Mouse (Mus musculus) hindbrain, embryonic 11.5 days (tissue): ENCODE data around the gene Slc15a5. TPM values are rescaled to one million over a fixed set of nuclear protein-coding genes. Genes with fewer than 3 reads are reported as not detected.

Experiments used
- ATAC-seq: fragments of 200-750 bp; cut with Nextera tagmentation; 2 replicates; pipeline ENCODE4 v1.8.0; 2017; ENCODE audit warnings: mild to moderate bottlenecking, moderate TSS enrichment, moderate library complexity; ENCODE audit not compliant: low FRiP score
- DNase-seq: peaks from one replicate; pipeline ENCODE4 v3.0.0-alpha.2; 2015; ENCODE audit warnings: low spot score
- H3K27ac ChIP-seq: fragments of 300-500 bp; sonication (generic); 2 replicates; pipeline ENCODE4 v1.5.1; 2014; ENCODE audit warnings: mild to moderate bottlenecking, low read depth, low read length
- H3K27me3 ChIP-seq: fragments of 300-500 bp; sonication (generic); 2 replicates; pipeline ENCODE4 v1.6.1; 2014; ENCODE audit warnings: mild to moderate bottlenecking, low read length, moderate library complexity, mixed read lengths; ENCODE audit not compliant: control insufficient read depth, insufficient read depth
- H3K36me3 ChIP-seq: fragments of 300-500 bp; sonication (generic); 2 replicates; pipeline ENCODE4 v1.6.1; 2014; ENCODE audit warnings: mild to moderate bottlenecking, low read length, moderate library complexity, mixed read lengths; ENCODE audit not compliant: control insufficient read depth, insufficient read depth
- H3K4me1 ChIP-seq: fragments of 300-500 bp; sonication (generic); replicated peaks from 2 replicates; pipeline ENCODE4 v1.6.1; 2014; ENCODE audit warnings: low read length, mixed read lengths; ENCODE audit not compliant: control insufficient read depth, insufficient read depth
- H3K4me2 ChIP-seq: fragments of 300-500 bp; sonication (generic); replicated peaks from 2 replicates; pipeline ENCODE4 v1.6.1; 2014; ENCODE audit warnings: mild to moderate bottlenecking, low read depth, low read length
- H3K4me3 ChIP-seq: fragments of 300-500 bp; sonication (generic); 2 replicates; pipeline ENCODE4 v1.5.1; 2014; ENCODE audit warnings: low read depth, low read length
- H3K9ac ChIP-seq: fragments of 300-500 bp; sonication (generic); 2 replicates; pipeline ENCODE4 v1.6.1; 2014; ENCODE audit warnings: low read depth, low read length
- H3K9me3 ChIP-seq: fragments of 300-500 bp; sonication (generic); 2 replicates; pipeline ENCODE4 v1.6.1; 2016; ENCODE audit warnings: low read length; ENCODE audit not compliant: control insufficient read depth
- WGBS: fragments of 180-500 bp; shearing (Covaris S2); extraction: QIAGEN DNeasy Blood & Tissue Kit; methylation state at CpG from one replicate; pipeline ENCODE4 v1.1.7; 2014; 5-methylcytosine and 5-hydroxymethylcytosine counted together
- polyA plus RNA-seq: library from polyadenylated mRNA; unstranded; fragments of >200 nt; fragmentation: Nextera tagmentation; extraction: Ambion mirVana; gene quantifications from 2 replicates; pipeline ENCODE4 v1.2.1, GENCODE M21; 2014

Gene Slc15a5
- polyA plus RNA-seq, 1 experiment from 2014 or later = not detected

- no peaks in the 10 kb centered on the region for H3K4me1 ChIP-seq
- H3K36me3 ChIP-seq = no peaks in the 10 kb centered on the region
- DNase-seq = no peak
These were observed 119.5 kb downstream of the Slc15a5 start for GRCm38 (mm10) chr6:137960023-137960778.

GRCm38 (mm10) chr6:137957630-137958029, 122.1 kb downstream of the Slc15a5 start:
- Histone ChIP-seq H3K36me3 (no peaks in the 10 kb centered on the region), H3K27me3 (no peaks in the 10 kb centered on the region), H3K4me3 (no peak overlapping the region), H3K4me1 (no peaks in the 10 kb centered on the region), H3K9ac (no peak overlapping the region), H3K27ac (no peak overlapping the region), H3K4me2 (no peak overlapping the region), H3K9me3 (no peaks in the 10 kb centered on the region)
- WGBS = 90% methylated on average over 6 of the region's 6 CpGs
- ATAC-seq = peak; percentile 15; the same call in 1 of the 2 replicates
- no peak for DNase-seq

More at GRCm38 (mm10) chr6:137960023-137960778, 119.5 kb downstream of the Slc15a5 start:
- no peak overlapping the region for H3K4me2 ChIP-seq
- H3K27ac ChIP-seq = no peak overlapping the region
- H3K9ac ChIP-seq = no peak overlapping the region
- 89% methylated on average over 4 of the region's 4 CpGs for WGBS
- no peak for ATAC-seq
- no peak overlapping the region for H3K4me3 ChIP-seq
- no peaks in the 10 kb centered on the region for H3K9me3 ChIP-seq
- H3K27me3 ChIP-seq = no peaks in the 10 kb centered on the region

GRCm38 (mm10) chr6:137956783-137957429, 122.8 kb downstream of the Slc15a5 start:
- Histone ChIP-seq H3K9me3 (no peaks in the 10 kb centered on the region), H3K4me1 (no peaks in the 10 kb centered on the region), H3K4me2 (no peak overlapping the region), H3K27me3 (no peaks in the 10 kb centered on the region), H3K27ac (no peak overlapping the region), H3K36me3 (no peaks in the 10 kb centered on the region), H3K9ac (no peak overlapping the region), H3K4me3 (no peak overlapping the region)
- ATAC-seq (peak; percentile 63), DNase-seq (no peak)
- WGBS = 49% methylated on average over 11 of the region's 17 CpGs

- no peak overlapping the region for H3K27ac ChIP-seq
- H3K9me3 ChIP-seq = no peaks in the 10 kb centered on the region
- 84% methylated on average over 10 of the region's 10 CpGs for WGBS
- no peaks in the 10 kb centered on the region for H3K27me3 ChIP-seq
- DNase-seq = no peak
- H3K4me3 ChIP-seq = no peak overlapping the region
- H3K4me1 ChIP-seq = no peaks in the 10 kb centered on the region
- ATAC-seq = no peak
- H3K9ac ChIP-seq = no peak overlapping the region
- no peak overlapping the region for H3K4me2 ChIP-seq
- H3K36me3 ChIP-seq = no peaks in the 10 kb centered on the region
These were observed 133.2 kb downstream of the Slc15a5 start for GRCm38 (mm10) chr6:137946520-137946919.

- H3K4me1 ChIP-seq = no peaks in the 10 kb centered on the region
- WGBS = 66% methylated on average over 12 of the region's 12 CpGs
- H3K9ac ChIP-seq = no peak overlapping the region
- H3K27ac ChIP-seq = no peak overlapping the region
- H3K36me3 ChIP-seq = no peaks in the 10 kb centered on the region
- no peaks in the 10 kb centered on the region for H3K27me3 ChIP-seq
- no peak for ATAC-seq
- DNase-seq = no peak
- no peaks in the 10 kb centered on the region for H3K9me3 ChIP-seq
- H3K4me3 ChIP-seq = no peak overlapping the region
- no peak overlapping the region for H3K4me2 ChIP-seq
These were observed 139.1 kb downstream of the Slc15a5 start for GRCm38 (mm10) chr6:137940374-137941218.

- Histone ChIP-seq H3K27me3 (no peaks in the 10 kb centered on the region), H3K36me3 (no peaks in the 10 kb centered on the region), H3K9ac (no peak overlapping the region), H3K9me3 (no peaks in the 10 kb centered on the region), H3K4me2 (no peak overlapping the region), H3K27ac (no peak overlapping the region), H3K4me1 (no peaks in the 10 kb centered on the region), H3K4me3 (no peak overlapping the region)
- DNase-seq (no peak), ATAC-seq (no peak)
- 92% methylated on average over 5 of the region's 5 CpGs for WGBS
These were observed 142.2 kb downstream of the Slc15a5 start for GRCm38 (mm10) chr6:137937541-137937940.

- no peaks in the 10 kb centered on the region for H3K27me3 ChIP-seq
- H3K4me1 ChIP-seq = no peaks in the 10 kb centered on the region
- no peaks in the 10 kb centered on the region for H3K36me3 ChIP-seq
- ATAC-seq = no peak
- no peaks in the 10 kb centered on the region for H3K9me3 ChIP-seq
- no peak overlapping the region for H3K4me2 ChIP-seq
- H3K27ac ChIP-seq = no peak overlapping the region
- H3K4me3 ChIP-seq = no peak overlapping the region
- no peak overlapping the region for H3K9ac ChIP-seq
- WGBS = 80% methylated on average over 1 of the region's 1 CpGs
- no peak for DNase-seq
These were observed 143.4 kb downstream of the Slc15a5 start for GRCm38 (mm10) chr6:137936268-137936667.

GRCm38 (mm10) chr6:137935857-137936256, 143.9 kb downstream of the Slc15a5 start:
- H3K4me3 ChIP-seq = no peak overlapping the region
- WGBS = 81% methylated on average over 7 of the region's 7 CpGs
- no peak overlapping the region for H3K27ac ChIP-seq
- no peak for DNase-seq
- ATAC-seq = no peak
- H3K4me2 ChIP-seq = no peak overlapping the region
- H3K9me3 ChIP-seq = no peaks in the 10 kb centered on the region
- H3K4me1 ChIP-seq = no peaks in the 10 kb centered on the region
- no peaks in the 10 kb centered on the region for H3K27me3 ChIP-seq
- H3K9ac ChIP-seq = no peak overlapping the region
- H3K36me3 ChIP-seq = no peaks in the 10 kb centered on the region
